Mouse (Mus musculus): ENCODE measurements at regions not wholly inside any gene's neighbourhood (a gene's known extent, or its start where the extent isn't known, plus 50 kb on each side); places are given as distances from the start of the nearest gene placed in this dataset.

GRCm38 (mm10) chr4:106252946-106253345, 63.1 kb upstream of the Usp24 start:
- no peak overlapping the region for H3K27ac ChIP-seq
- WGBS, result 89% methylated on average over 6 of the region's 6 CpGs
- H3K9ac ChIP-seq, result no peak overlapping the region
- H3K9me3 ChIP-seq, result no peaks in the 10 kb centered on the region
- peaks cover 8% of the 10 kb centered on the region; the same call in 1 of the 2 replicates for H3K4me1 ChIP-seq
- H3K4me2 ChIP-seq, result no peak overlapping the region
- no peak overlapping the region for H3K4me3 ChIP-seq
- no peaks in the 10 kb centered on the region for H3K36me3 ChIP-seq
- no peak for ATAC-seq (ENCODE audit: borderline replicate concordance, extremely low read depth, low FRiP score, low TSS enrichment)
- no peaks in the 10 kb centered on the region for H3K27me3 ChIP-seq

- no peaks in the 10 kb centered on the region for H3K36me3 ChIP-seq
- H3K27me3 ChIP-seq, result no peaks in the 10 kb centered on the region
- no peaks in the 10 kb centered on the region for H3K9me3 ChIP-seq
- H3K4me3 ChIP-seq, result no peak overlapping the region
- H3K4me1 ChIP-seq, result peaks cover 8% of the 10 kb centered on the region; the same call in 1 of the 2 replicates
- H3K4me2 ChIP-seq, result no peak overlapping the region
- no peak overlapping the region for H3K27ac ChIP-seq
- no peak overlapping the region for H3K9ac ChIP-seq
- WGBS, result 78% methylated on average over 3 of the region's 3 CpGs
- no peak for ATAC-seq (ENCODE audit: borderline replicate concordance, extremely low read depth, low FRiP score, low TSS enrichment)
Observed at GRCm38 (mm10) chr4:106254761-106255475, 61.1 kb upstream of the Usp24 start.

GRCm38 (mm10) chr4:106255959-106256609, 59.9 kb upstream of the Usp24 start:
- Histone ChIP-seq H3K4me3 (no peak overlapping the region), H3K4me2 (no peak overlapping the region), H3K9ac (no peak overlapping the region), H3K36me3 (no peaks in the 10 kb centered on the region), H3K4me1 (peaks cover 8% of the 10 kb centered on the region; the same call in 1 of the 2 replicates), H3K27ac (no peak overlapping the region), H3K27me3 (no peaks in the 10 kb centered on the region), H3K9me3 (no peaks in the 10 kb centered on the region)
- ATAC-seq (ENCODE audit: borderline replicate concordance, extremely low read depth, low FRiP score, low TSS enrichment), result no peak

GRCm38 (mm10) chr4:106261404-106261803, 54.6 kb upstream of the Usp24 start:
- ATAC-seq (ENCODE audit: borderline replicate concordance, extremely low read depth, low FRiP score, low TSS enrichment), result no peak
- H3K27ac ChIP-seq, result no peak overlapping the region

DNA sequence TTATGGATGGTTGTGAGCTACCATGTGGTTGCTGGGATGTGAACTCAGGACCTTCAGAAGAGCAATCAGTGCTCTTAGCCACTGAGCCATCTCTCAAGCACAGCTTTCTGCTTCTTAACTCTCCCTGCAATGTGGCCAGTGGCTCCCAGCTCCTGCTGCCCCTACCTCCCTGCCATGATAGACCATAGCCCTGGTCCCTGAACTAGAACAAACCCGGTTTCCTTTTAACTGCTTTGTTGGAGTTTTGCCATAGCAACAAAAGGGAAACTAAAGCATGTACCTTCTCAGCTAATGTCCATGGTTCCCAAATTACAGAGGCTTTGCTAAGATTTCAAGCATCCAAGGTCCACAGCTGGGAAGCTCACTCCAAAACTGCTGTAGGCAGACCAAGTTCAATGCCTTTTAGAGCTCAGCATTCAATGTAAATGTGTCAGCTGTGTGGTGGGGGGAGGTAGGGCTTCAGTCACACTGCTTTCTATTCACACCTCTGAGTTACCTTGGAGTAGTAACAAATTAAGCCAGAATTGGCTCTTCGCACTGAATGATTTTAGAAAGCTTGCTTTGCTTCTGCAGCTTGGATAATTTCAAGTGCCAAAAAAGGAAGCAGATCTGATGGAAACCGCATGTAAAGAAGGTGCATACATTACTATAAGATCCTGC, 54.0 kb upstream of the Usp24 start:
- Histone ChIP-seq H3K4me3 (no peak overlapping the region), H3K4me2 (no peak overlapping the region), H3K9ac (no peak overlapping the region), H3K27me3 (no peaks in the 10 kb centered on the region), H3K36me3 (no peaks in the 10 kb centered on the region), H3K9me3 (no peaks in the 10 kb centered on the region), H3K4me1 (no peaks in the 10 kb centered on the region; the same call in 1 of the 2 replicates), H3K27ac (no peak overlapping the region)
- WGBS, result 66% methylated on average over 3 of the region's 3 CpGs
- no peak for ATAC-seq (ENCODE audit: borderline replicate concordance, extremely low read depth, low FRiP score, low TSS enrichment)

More at GRCm38 (mm10) chr4:106261404-106261803, 54.6 kb upstream of the Usp24 start:
- peaks cover 4% of the 10 kb centered on the region; the same call in 1 of the 2 replicates for H3K4me1 ChIP-seq
- WGBS, result 60% methylated on average over 3 of the region's 3 CpGs
- no peak overlapping the region for H3K4me3 ChIP-seq
- no peaks in the 10 kb centered on the region for H3K36me3 ChIP-seq
- no peak overlapping the region for H3K4me2 ChIP-seq
- H3K27me3 ChIP-seq, result no peaks in the 10 kb centered on the region
- H3K9me3 ChIP-seq, result no peaks in the 10 kb centered on the region
- no peak overlapping the region for H3K9ac ChIP-seq

DNA sequence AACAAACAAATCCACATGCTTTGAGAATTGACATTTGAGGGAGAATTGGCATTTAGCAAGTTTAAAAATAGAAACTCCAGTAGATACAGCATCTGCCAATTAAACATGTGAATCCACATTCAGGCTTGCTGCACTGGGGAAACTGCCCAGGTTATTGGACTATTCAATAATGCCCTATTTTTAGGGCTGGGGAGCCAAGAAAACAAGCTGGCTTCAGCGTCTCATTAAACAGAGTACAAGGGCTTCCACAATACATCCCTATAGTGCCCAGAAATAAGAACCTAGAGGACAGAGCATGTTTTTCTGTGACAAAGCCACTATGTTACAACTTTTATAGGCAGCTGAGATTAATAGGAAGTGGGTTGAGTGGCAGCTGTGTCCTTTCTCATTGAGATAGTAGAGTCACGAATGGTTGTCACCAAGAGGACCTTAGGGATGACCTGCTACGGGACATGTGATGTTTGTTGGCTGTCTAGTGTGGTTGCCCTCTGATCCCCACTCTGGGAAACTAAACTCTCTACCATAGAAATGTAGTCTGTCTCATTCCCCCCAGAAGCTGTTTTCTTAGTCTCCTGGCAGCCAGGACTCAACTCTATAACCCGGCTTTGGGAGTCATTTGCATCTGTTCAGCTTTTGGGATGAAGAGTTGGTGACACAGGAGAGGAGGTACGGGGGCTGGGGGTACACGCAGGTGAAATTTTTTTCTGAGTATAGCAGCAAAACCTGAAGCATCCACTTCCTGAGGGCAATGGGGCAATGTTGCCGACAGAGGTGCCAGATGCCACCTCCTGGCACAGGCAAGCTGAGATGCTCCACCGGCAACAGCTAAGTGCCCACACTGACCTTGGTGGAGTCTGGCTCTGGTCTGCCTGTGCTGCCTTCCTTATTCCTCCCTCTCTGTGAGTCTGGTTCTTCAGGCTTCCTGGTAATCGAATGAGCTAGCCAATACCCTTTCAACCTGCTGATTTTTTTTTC, 53.0 kb upstream of the Usp24 start:
- Histone ChIP-seq H3K9me3 (no peaks in the 10 kb centered on the region), H3K27me3 (no peaks in the 10 kb centered on the region), H3K27ac (no peak overlapping the region), H3K4me1 (no peaks in the 10 kb centered on the region; the same call in 1 of the 2 replicates), H3K4me3 (no peak overlapping the region), H3K9ac (no peak overlapping the region), H3K36me3 (no peaks in the 10 kb centered on the region), H3K4me2 (no peak overlapping the region)
- WGBS, result 69% methylated on average over 9 of the region's 9 CpGs
- ATAC-seq (ENCODE audit: borderline replicate concordance, extremely low read depth, low FRiP score, low TSS enrichment), result no peak

All from lung, embryonic 15.5 days (tissue).